Mouse (Mus musculus): ENCODE results near the gene Slmap. TPM values are rescaled to one million over a fixed set of nuclear protein-coding genes. Genes with fewer than 3 reads are reported as not detected.

The Slmap gene
- total and polyA plus RNA-seq, 3 experiments: 19.0 to 61.0 (median 51.0) TPM

- in situ Hi-C loops (cut with MboI; ENCODE audit: low pct_ligation_motif_present, low pct_unique_long_range_greater_than_20kb, low sequenced_read_pairs): no loop called here
- TF ChIP-seq EP300 (IDR thresholded peaks at IDR 0.05; ENCODE audit: low read length) (no peak), MAFK (IDR thresholded peaks at IDR 0.05; ENCODE audit: insufficient replicate concordance, low read length) (no peak)
- no peaks in the 10 kb centered on the region for H3K36me3 ChIP-seq (replicated peaks in 1 of 2; ENCODE audit: control insufficient read depth in 1 of 2, insufficient read depth in 1 of 2, low read length in 1 of 2)
- no peaks in the 10 kb centered on the region for H3K9me3 ChIP-seq (replicated peaks; ENCODE audit: low read length)
- no peaks in the 10 kb centered on the region for H3K27me3 ChIP-seq (replicated peaks)
- H3K4me1 ChIP-seq (ENCODE audit: control insufficient read depth in 1 of 2, insufficient read depth in 2 of 2): no peaks in the 10 kb centered on the region
- no peak overlapping the region for H3K4me3 ChIP-seq (replicated peaks in 1 of 3; ENCODE audit: low read depth in 2 of 3, low read length in 2 of 3, poor library complexity in 1 of 3)
- no peak overlapping the region for H3K9ac ChIP-seq (ENCODE audit: insufficient read depth, low read depth)
- dilution Hi-C loops (cut with MboI; ENCODE audit: extremely low pct_ligation_motif_present, extremely low pct_unique_long_range_greater_than_20kb, low sequenced_read_pairs): no loop called here
- DNase-seq (ENCODE audit: extremely low read depth): no peak
- no peak overlapping the region for H3K4me2 ChIP-seq (ENCODE audit: insufficient read depth, low read depth, poor library complexity, severe bottlenecking)
- no peak overlapping the region for H3K27ac ChIP-seq (ENCODE audit: insufficient read depth, low read depth)
- H3K79me2 ChIP-seq (replicated peaks; ENCODE audit: control insufficient read depth, extremely low read depth, insufficient read depth, poor library complexity, severe bottlenecking): no peaks in the 10 kb centered on the region
These were observed 155.7 kb downstream of the Slmap start for GRCm38 (mm10) chr14:26379071-26379470.

DNA sequence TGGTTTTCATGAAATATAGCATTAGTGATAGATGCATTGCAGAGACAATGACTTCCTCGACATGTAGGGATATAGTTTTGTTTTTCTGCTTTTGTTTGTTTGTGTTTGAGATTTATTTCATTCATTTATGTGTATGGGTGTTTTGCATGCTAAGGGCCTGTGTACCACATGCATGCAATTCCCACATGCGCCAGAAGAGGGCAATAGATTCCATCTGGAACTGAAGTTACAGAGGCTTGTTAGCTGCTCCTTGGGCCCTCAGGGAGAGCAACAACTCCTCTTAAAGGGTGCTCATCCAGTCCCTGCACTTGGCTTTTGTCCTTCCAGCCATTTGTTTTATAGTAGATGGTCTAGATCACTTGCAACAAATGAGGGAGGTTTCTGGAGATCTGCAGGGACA is 158.1 kb downstream of the Slmap start:
- no peaks in the 10 kb centered on the region for H3K36me3 ChIP-seq (replicated peaks in 1 of 2; ENCODE audit: control insufficient read depth in 1 of 2, insufficient read depth in 1 of 2, low read length in 1 of 2)
- DNase-seq (ENCODE audit: extremely low read depth): peak; percentile 77
- no peak overlapping the region for H3K27ac ChIP-seq (ENCODE audit: insufficient read depth, low read depth)
- no peak overlapping the region for H3K4me2 ChIP-seq (ENCODE audit: insufficient read depth, low read depth, poor library complexity, severe bottlenecking)
- no peak overlapping the region for H3K4me3 ChIP-seq (replicated peaks in 1 of 3; ENCODE audit: low read depth in 2 of 3, low read length in 2 of 3, poor library complexity in 1 of 3)
- no peaks in the 10 kb centered on the region for H3K4me1 ChIP-seq (ENCODE audit: control insufficient read depth in 1 of 2, insufficient read depth in 2 of 2)
- H3K9ac ChIP-seq (ENCODE audit: insufficient read depth, low read depth): no peak overlapping the region
- TF ChIP-seq JUND (conservative IDR thresholded peaks at IDR 0.05; ENCODE audit: low read depth, low read length) (no peak), UBTF (IDR thresholded peaks at IDR 0.05; ENCODE audit: low read depth, low read length) (no peak), SMC3 (IDR thresholded peaks at IDR 0.05; ENCODE audit: low read depth, low read length) (peak; percentile 60), CTCF (conservative IDR thresholded peaks at IDR 0.05 in 1 of 2, IDR thresholded peaks at IDR 0.05 in 1 of 2; ENCODE audit: low read depth in 2 of 2, low read length in 2 of 2) (peak; percentile 74 to 94), RAD21 (IDR thresholded peaks at IDR 0.05; ENCODE audit: low read depth, low read length) (peak; percentile 66), ELF1 (IDR thresholded peaks at IDR 0.05; ENCODE audit: low read depth, low read length) (no peak)
- in situ Hi-C loops (cut with MboI; ENCODE audit: low pct_ligation_motif_present, low pct_unique_long_range_greater_than_20kb, low sequenced_read_pairs): no loop called here
- H3K9me3 ChIP-seq (replicated peaks; ENCODE audit: low read length): no peaks in the 10 kb centered on the region
- dilution Hi-C loops (cut with MboI; ENCODE audit: extremely low pct_ligation_motif_present, extremely low pct_unique_long_range_greater_than_20kb, low sequenced_read_pairs): no loop called here
- no peaks in the 10 kb centered on the region for H3K27me3 ChIP-seq (replicated peaks)
- H3K79me2 ChIP-seq (replicated peaks; ENCODE audit: control insufficient read depth, extremely low read depth, insufficient read depth, poor library complexity, severe bottlenecking): no peaks in the 10 kb centered on the region

Other genes with a start within 250 kb of the Slmap start
- 6.5 and 7.3 TPM in 2 replicates for gene Dennd6a, start 38.9 kb upstream of the Slmap start, total RNA-seq (2012; rRNA removed)
- 21.2 and 22.9 TPM in 2 replicates for gene Dennd6a, start 38.9 kb upstream of the Slmap start, total RNA-seq (2014; rRNA removed)
- 11.9 and 13.0 TPM in 2 replicates for gene Dennd6a, start 38.9 kb upstream of the Slmap start, polyA plus RNA-seq (2012; ENCODE audit: insufficient read length, low read depth)
- gene Arf4, start 103.1 kb upstream of the Slmap start, total RNA-seq (2012; rRNA removed): 43.3 and 50.7 TPM in 2 replicates
- 66.6 and 74.2 TPM in 2 replicates for gene Arf4, start 103.1 kb upstream of the Slmap start, total RNA-seq (2014; rRNA removed)
- gene Arf4, start 103.1 kb upstream of the Slmap start, polyA plus RNA-seq (2012; ENCODE audit: insufficient read length, low read depth): 84.0 and 86.4 TPM in 2 replicates
- gene Pde12, start 135.0 kb upstream of the Slmap start, total RNA-seq (2012; rRNA removed): 8.4 and 10.6 TPM in 2 replicates
- 13.9 and 14.2 TPM in 2 replicates for gene Pde12, start 135.0 kb upstream of the Slmap start, total RNA-seq (2014; rRNA removed)
- 11.9 and 14.9 TPM in 2 replicates for gene Pde12, start 135.0 kb upstream of the Slmap start, polyA plus RNA-seq (2012; ENCODE audit: insufficient read length, low read depth)
- gene Dnah12, start 158.3 kb upstream of the Slmap start, total RNA-seq (2012; rRNA removed): 0.04 TPM in 2 replicates
- 0.13 and 0.19 TPM in 2 replicates for gene Dnah12, start 158.3 kb upstream of the Slmap start, total RNA-seq (2014; rRNA removed)
- 0.04 and 0.07 TPM in 2 replicates for gene Dnah12, start 158.3 kb upstream of the Slmap start, polyA plus RNA-seq (2012; ENCODE audit: insufficient read length, low read depth)